Mouse (Mus musculus) heart, embryonic 11.5 days (tissue): ENCODE results near the gene Myoz2. TPM values are rescaled to one million over a fixed set of nuclear protein-coding genes. Genes with fewer than 3 reads are reported as not detected.

Experiments used
- ATAC-seq: fragments of 200-750 bp; cut with Nextera tagmentation; replicated peaks from 2 replicates; pipeline ENCODE4 v1.8.0; 2017; ENCODE audit warnings: moderate library complexity; ENCODE audit not compliant: insufficient number of reproducible peaks, low FRiP score, low TSS enrichment
- H3K27ac ChIP-seq: fragments of 300-500 bp; sonication (generic); 2 replicates; pipeline ENCODE4 v1.5.1; 2014; ENCODE audit warnings: mild to moderate bottlenecking, low read depth, low read length
- H3K27me3 ChIP-seq: fragments of 300-500 bp; sonication (generic); 2 replicates; pipeline ENCODE4 v1.6.1; 2014; ENCODE audit warnings: mild to moderate bottlenecking, low read length, mixed read lengths; ENCODE audit not compliant: control insufficient read depth, insufficient read depth
- H3K36me3 ChIP-seq: fragments of 300-500 bp; sonication (generic); 2 replicates; pipeline ENCODE4 v1.6.1; 2014; ENCODE audit warnings: mild to moderate bottlenecking, low read length, moderate library complexity, mixed read lengths; ENCODE audit not compliant: control insufficient read depth, insufficient read depth
- H3K4me1 ChIP-seq: fragments of 300-500 bp; sonication (generic); 2 replicates; pipeline ENCODE4 v1.6.1; 2014; ENCODE audit warnings: low read length; ENCODE audit not compliant: control insufficient read depth, insufficient read depth
- H3K4me2 ChIP-seq: fragments of 300-500 bp; sonication (generic); 2 replicates; pipeline ENCODE4 v1.6.1; 2014; ENCODE audit warnings: mild to moderate bottlenecking, moderate library complexity
- H3K4me3 ChIP-seq: fragments of 300-500 bp; sonication (generic); 2 replicates; pipeline ENCODE4 v1.5.1; 2014; ENCODE audit warnings: low read depth, low read length
- H3K9ac ChIP-seq: fragments of 300-500 bp; sonication (generic); 2 replicates; pipeline ENCODE4 v1.6.1; 2014; ENCODE audit warnings: mild to moderate bottlenecking, low read depth, low read length, moderate library complexity
- H3K9me3 ChIP-seq: fragments of 300-500 bp; sonication (generic); replicated peaks from 2 replicates; pipeline ENCODE4 v1.6.1; 2016; ENCODE audit warnings: low read length; ENCODE audit not compliant: control insufficient read depth
- WGBS: fragments of 180-500 bp; shearing (Covaris S2); extraction: QIAGEN DNeasy Blood & Tissue Kit; methylation state at CpG from one replicate; pipeline ENCODE4 v1.1.7; 2014; ENCODE audit not compliant: insufficient replicate concordance; 5-methylcytosine and 5-hydroxymethylcytosine counted together
- polyA plus RNA-seq: library from polyadenylated mRNA; unstranded; fragments of >200 nt; fragmentation: Nextera tagmentation; extraction: Ambion mirVana; gene quantifications from 2 replicates; pipeline ENCODE4 v1.2.1, GENCODE M21; 2014

Gene Myoz2
- polyA plus RNA-seq, 1 experiment from 2014 or later: 100 TPM

- no peaks in the 10 kb centered on the region for H3K27me3 ChIP-seq
- 62% methylated on average over 3 of the region's 3 CpGs for WGBS
- ATAC-seq: no peak
These were observed 9.2 kb downstream of the Myoz2 start for GRCm38 (mm10) chr3:123025634-123026033.

DNA sequence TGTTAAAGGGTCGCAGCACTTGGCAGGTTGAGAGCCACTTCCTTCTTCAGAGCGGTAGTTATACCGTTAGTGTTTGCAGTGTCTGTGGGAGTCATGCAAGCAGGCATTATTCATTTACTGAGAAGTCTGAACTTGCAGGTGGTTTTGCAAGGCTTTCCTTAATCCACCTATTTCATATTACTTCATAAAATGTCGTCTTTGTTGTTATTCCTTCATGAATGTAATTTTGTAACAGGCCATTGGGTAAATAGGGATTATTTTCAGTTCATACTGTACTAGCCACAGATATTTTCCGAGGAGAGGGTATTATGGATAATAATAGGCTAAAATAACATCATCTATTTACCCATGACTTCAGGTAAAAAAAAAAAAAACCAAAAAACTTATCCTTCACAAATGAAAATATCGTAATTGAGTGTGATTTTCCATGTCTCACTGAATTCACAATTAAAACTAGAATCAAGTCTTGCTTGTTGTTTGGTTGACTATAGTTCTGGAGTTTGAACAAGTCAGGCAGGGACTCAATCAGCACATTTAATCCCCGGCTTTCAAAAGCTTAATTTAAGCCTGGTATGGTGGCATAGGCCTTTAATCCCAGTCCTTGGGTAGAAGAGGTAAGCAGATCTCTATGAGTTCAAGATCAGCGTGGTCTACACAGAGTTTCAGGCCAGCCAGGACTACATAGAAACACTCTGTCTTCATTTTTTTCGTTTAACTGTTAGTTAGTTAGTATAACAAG lies 10.2 kb downstream of the Myoz2 start:
- no peak for ATAC-seq
- Histone ChIP-seq H3K4me3 (no peak overlapping the region), H3K9me3 (no peaks in the 10 kb centered on the region), H3K36me3 (no peaks in the 10 kb centered on the region; the same call in 1 of the 2 replicates), H3K4me1 (no peaks in the 10 kb centered on the region), H3K4me2 (no peak overlapping the region), H3K27me3 (no peaks in the 10 kb centered on the region), H3K9ac (no peak overlapping the region), H3K27ac (no peak overlapping the region)
- 75% methylated on average over 9 of the region's 9 CpGs for WGBS

More at GRCm38 (mm10) chr3:123025634-123026033, 9.2 kb downstream of the Myoz2 start:
- H3K9ac ChIP-seq: no peak overlapping the region
- H3K4me3 ChIP-seq: no peak overlapping the region
- H3K36me3 ChIP-seq: no peaks in the 10 kb centered on the region
- H3K4me1 ChIP-seq: 0 out of 2 replicates have a peak, but pooled peaks cover 2% of the 10 kb centered on the region
- no peak overlapping the region for H3K27ac ChIP-seq
- no peak overlapping the region for H3K4me2 ChIP-seq
- H3K9me3 ChIP-seq: no peaks in the 10 kb centered on the region

- no peak overlapping the region for H3K4me2 ChIP-seq
- no peaks in the 10 kb centered on the region; the same call in 1 of the 2 replicates for H3K36me3 ChIP-seq
- WGBS: 75% methylated on average over 2 of the region's 2 CpGs
These were observed 16.0 kb downstream of the Myoz2 start for GRCm38 (mm10) chr3:123018792-123019191.

GRCm38 (mm10) chr3:123013476-123013875 lies 21.3 kb downstream of the Myoz2 start:
- Histone ChIP-seq H3K27ac (no peak overlapping the region), H3K36me3 (no peaks in the 10 kb centered on the region), H3K9me3 (no peaks in the 10 kb centered on the region), H3K27me3 (no peaks in the 10 kb centered on the region), H3K9ac (no peak overlapping the region), H3K4me1 (no peaks in the 10 kb centered on the region), H3K4me3 (no peak overlapping the region), H3K4me2 (no peak overlapping the region)
- 86% methylated on average over 14 of the region's 14 CpGs for WGBS
- ATAC-seq: no peak

More at GRCm38 (mm10) chr3:123018792-123019191, 16.0 kb downstream of the Myoz2 start:
- Histone ChIP-seq H3K4me3 (no peak overlapping the region), H3K27ac (no peak overlapping the region), H3K9ac (no peak overlapping the region), H3K4me1 (no peaks in the 10 kb centered on the region), H3K27me3 (no peaks in the 10 kb centered on the region), H3K9me3 (no peaks in the 10 kb centered on the region)
- no peak for ATAC-seq

DNA sequence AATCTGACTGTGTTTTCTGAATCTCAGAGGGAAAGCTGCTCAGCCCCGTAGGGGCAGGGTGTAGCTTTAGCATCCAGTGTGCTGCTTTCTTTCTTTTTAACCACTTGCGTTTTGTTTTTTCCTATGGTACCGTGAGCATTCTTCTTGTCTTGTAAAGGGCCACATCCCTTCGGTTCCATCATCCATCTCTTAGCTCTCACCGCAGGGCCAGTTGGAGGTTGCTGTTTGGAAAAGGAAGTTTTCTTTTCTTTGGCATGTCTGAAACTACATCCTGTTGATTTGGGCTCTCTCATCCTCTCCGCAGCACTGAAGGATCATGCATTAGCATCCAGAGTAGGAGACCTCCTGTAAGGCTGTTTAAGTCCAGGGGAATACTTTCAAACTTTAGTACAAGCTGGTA lies 25.4 kb downstream of the Myoz2 start:
- ATAC-seq: no peak
- Histone ChIP-seq H3K4me3 (no peak overlapping the region), H3K27ac (peak overlapping the region; percentile 29; the same call in 1 of the 2 replicates), H3K9ac (no peak overlapping the region), H3K4me1 (no peaks in the 10 kb centered on the region), H3K4me2 (no peak overlapping the region), H3K36me3 (no peaks in the 10 kb centered on the region), H3K9me3 (no peaks in the 10 kb centered on the region), H3K27me3 (no peaks in the 10 kb centered on the region)
- WGBS: 48% methylated on average over 6 of the region's 6 CpGs

DNA sequence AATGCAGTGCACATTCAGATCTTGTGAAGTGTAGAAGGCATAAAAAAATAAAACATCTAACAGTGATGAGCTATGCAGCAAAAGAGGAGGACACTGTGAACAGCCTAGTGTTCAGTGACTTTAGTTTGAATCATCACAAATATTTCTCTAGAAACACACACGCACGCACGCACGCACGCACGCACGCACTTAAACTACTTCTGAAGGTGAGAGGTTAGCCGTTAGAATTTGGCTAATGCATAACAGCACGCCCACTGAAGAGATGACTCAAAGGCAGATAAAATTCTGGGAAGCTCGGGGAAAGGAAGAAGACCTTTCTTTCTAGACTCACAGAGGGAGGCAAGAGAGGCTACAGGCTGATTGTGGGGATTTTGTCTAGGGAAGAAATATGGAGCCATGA lies 27.4 kb downstream of the Myoz2 start:
- Histone ChIP-seq H3K27me3 (no peaks in the 10 kb centered on the region), H3K9ac (no peak overlapping the region), H3K36me3 (no peaks in the 10 kb centered on the region), H3K4me1 (no peaks in the 10 kb centered on the region), H3K27ac (no peak overlapping the region), H3K9me3 (no peaks in the 10 kb centered on the region), H3K4me2 (no peak overlapping the region), H3K4me3 (no peak overlapping the region)
- ATAC-seq: no peak
- 58% methylated on average over 10 of the region's 10 CpGs for WGBS

DNA sequence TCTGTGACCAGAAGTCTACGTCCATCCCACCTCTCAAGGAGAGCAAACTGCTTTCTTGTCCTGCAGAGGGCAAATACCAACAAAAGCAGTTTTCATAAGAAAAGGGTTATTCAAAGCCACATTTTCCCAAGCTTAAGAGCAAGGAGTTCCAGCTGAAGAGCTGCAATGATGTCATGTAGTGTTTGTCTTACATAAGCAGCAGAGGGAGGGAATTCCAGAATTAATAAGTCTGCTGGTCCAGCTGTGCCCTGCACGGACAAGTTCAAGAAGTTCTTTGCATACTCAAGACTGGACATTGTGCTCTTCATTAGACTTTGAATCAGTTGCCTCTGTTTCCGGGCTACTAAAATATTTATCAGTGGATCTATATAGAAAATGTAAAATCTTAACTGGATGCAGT lies 33.8 kb downstream of the Myoz2 start:
- Histone ChIP-seq H3K36me3 (no peaks in the 10 kb centered on the region), H3K27me3 (no peaks in the 10 kb centered on the region), H3K4me1 (no peaks in the 10 kb centered on the region), H3K9ac (no peak overlapping the region), H3K27ac (no peak overlapping the region), H3K4me3 (no peak overlapping the region), H3K4me2 (no peak overlapping the region), H3K9me3 (no peaks in the 10 kb centered on the region)
- WGBS: 67% methylated on average over 3 of the region's 3 CpGs
- ATAC-seq: no peak

DNA sequence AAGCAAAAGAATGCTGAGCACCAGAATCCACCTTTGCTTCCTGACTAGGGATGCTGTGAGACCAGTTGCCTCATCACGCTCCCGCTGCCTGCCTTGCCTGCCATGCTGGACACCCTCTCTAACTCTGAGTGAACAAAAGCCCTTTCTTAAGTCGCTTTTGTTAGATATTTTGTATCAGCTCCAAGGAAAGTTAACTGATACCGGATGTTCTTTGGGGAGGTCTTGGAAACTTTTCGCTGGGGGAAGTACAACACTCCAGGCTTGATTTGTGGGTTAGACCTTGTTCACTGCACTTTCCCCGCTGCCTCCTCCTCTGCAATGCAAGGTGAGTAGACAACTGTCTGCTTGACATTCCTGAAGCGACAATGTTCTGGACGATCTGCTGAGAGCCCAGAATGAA lies 36.3 kb downstream of the Myoz2 start:
- H3K4me3 ChIP-seq: no peak overlapping the region
- no peak overlapping the region for H3K27ac ChIP-seq
- H3K27me3 ChIP-seq: no peaks in the 10 kb centered on the region
- no peak overlapping the region for H3K9ac ChIP-seq
- H3K36me3 ChIP-seq: no peaks in the 10 kb centered on the region
- no peak overlapping the region for H3K4me2 ChIP-seq
- no peaks in the 10 kb centered on the region for H3K9me3 ChIP-seq
- 64% methylated on average over 8 of the region's 8 CpGs for WGBS
- ATAC-seq: no peak
- H3K4me1 ChIP-seq: no peaks in the 10 kb centered on the region

DNA sequence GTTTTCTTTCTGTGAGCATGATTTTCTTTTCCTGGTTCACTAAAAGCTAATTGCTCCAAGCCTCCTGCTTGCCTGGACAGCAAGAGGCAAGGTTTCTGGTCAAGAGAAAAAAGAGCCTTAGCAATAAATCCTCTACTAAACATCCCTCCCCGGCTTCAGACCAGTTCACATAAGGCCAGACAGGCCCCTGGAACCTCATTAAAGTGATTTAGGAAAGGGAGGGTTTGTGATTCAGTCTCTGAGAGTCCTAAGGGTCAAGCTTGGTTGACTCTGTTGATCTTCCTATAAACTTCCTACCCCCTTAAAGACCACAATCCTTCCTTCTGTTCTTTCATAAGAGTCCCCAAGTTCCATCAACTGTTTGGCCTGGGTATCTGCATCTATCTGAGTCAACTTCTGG lies 37.8 kb downstream of the Myoz2 start:
- no peaks in the 10 kb centered on the region for H3K36me3 ChIP-seq
- H3K4me1 ChIP-seq: no peaks in the 10 kb centered on the region
- H3K27ac ChIP-seq: no peak overlapping the region
- no peak overlapping the region for H3K9ac ChIP-seq
- H3K4me2 ChIP-seq: no peak overlapping the region
- WGBS: 74% methylated on average over 1 of the region's 1 CpGs
- ATAC-seq: no peak
- H3K9me3 ChIP-seq: no peaks in the 10 kb centered on the region
- H3K4me3 ChIP-seq: no peak overlapping the region
- no peaks in the 10 kb centered on the region for H3K27me3 ChIP-seq
